Mouse (Mus musculus) forebrain, embryonic 10.5 days (tissue): Measurements from ENCODE around the gene Rcor1. TPM values are rescaled to one million over a fixed set of nuclear protein-coding genes. Genes with fewer than 3 reads are reported as not detected.

Source experiments
- DNase-seq: peaks from one replicate; pipeline ENCODE4 v3.0.0-alpha.2; 2017; ENCODE audit warnings: low spot score; ENCODE audit errors: extremely low spot score
- H3K27ac ChIP-seq: fragments of 300-500 bp; sonication (generic); 2 replicates; pipeline ENCODE4 v1.5.1; 2016; ENCODE audit warnings: mild to moderate bottlenecking
- H3K27me3 ChIP-seq: fragments of 300-500 bp; sonication (generic); 2 replicates; pipeline ENCODE4 v1.6.1; 2016; ENCODE audit warnings: mild to moderate bottlenecking; ENCODE audit not compliant: poor library complexity, severe bottlenecking
- H3K36me3 ChIP-seq: fragments of 300-500 bp; sonication (generic); replicated peaks from 2 replicates; pipeline ENCODE4 v1.6.1; 2016; ENCODE audit warnings: mild to moderate bottlenecking, moderate library complexity
- H3K4me1 ChIP-seq: fragments of 300-500 bp; sonication (generic); 2 replicates; pipeline ENCODE4 v1.6.1; 2016
- H3K4me3 ChIP-seq: fragments of 300-500 bp; sonication (generic); 2 replicates; pipeline ENCODE4 v1.5.1; 2016; ENCODE audit warnings: mild to moderate bottlenecking, moderate library complexity
- H3K9me3 ChIP-seq: fragments of 300-500 bp; sonication (generic); 2 replicates; pipeline ENCODE4 v1.6.1; 2016; ENCODE audit warnings: mild to moderate bottlenecking, moderate library complexity
- WGBS: fragments of 180-500 bp; shearing (Covaris S2); methylation state at CpG from one replicate; pipeline ENCODE4 v1.1.7; 2016; 5-methylcytosine and 5-hydroxymethylcytosine counted together
- polyA plus RNA-seq: library from polyadenylated mRNA; unstranded; fragments of >200 nt; fragmentation: Nextera tagmentation; extraction: Ambion mirVana; gene quantifications from 2 replicates; pipeline ENCODE4 v1.2.1, GENCODE M21; 2016

Rcor1 gene
- polyA plus RNA-seq, 1 experiment from 2014 or later: 8.4 TPM

GRCm38 (mm10) chr12:111152579-111152978, 113.4 kb downstream of the Rcor1 start:
- no peaks in the 10 kb centered on the region for H3K36me3 ChIP-seq
- H3K27ac ChIP-seq: no peak overlapping the region
- 87% methylated on average over 6 of the region's 6 CpGs for WGBS
- DNase-seq: no peak
- H3K9me3 ChIP-seq: no peaks in the 10 kb centered on the region
- no peak overlapping the region for H3K4me3 ChIP-seq
- H3K4me1 ChIP-seq: 0 out of 2 replicates have a peak, but pooled peaks cover 4% of the 10 kb centered on the region
- H3K27me3 ChIP-seq: peaks cover 11% of the 10 kb centered on the region; the same call in 1 of the 2 replicates

DNA sequence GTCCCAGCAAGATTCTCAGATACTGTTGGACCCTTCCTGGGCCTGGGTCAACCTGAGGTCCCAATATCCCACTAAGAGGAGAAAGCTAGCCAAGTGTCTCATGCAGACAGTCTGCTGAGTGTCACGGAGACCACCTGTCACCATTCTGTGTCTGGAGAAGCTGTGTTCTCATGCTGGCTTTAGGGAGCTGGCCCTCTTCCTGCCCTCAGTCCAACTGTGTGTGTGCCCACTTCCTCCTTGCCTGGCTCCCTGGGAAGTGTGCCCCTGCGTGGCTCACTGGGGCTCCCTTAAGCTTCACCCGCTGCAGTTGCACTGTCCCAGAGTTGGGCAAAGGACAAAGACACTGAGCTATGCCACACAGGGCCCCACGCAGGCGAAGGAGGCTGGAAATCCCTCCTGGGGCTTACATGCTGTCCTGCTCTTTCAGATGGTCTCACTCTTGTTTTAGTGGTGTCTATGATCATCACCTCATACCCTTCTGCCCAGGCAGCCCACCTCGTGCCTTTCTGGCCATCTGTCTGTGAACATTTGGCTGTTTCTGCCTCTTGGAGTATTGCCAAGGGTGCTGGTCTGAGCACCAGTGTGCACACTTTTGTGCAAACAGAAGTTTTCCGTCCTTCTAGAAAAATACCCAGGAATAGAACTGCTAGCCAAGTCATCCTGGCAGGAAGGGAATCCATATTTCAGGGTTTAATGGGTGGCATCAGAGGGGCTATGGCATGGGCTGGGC, 114.0 kb downstream of the Rcor1 start:
- DNase-seq: no peak
- 83% methylated on average over 7 of the region's 7 CpGs for WGBS
- Histone ChIP-seq H3K27ac (0 out of 2 replicates have a peak overlapping the region, but pooled peaks have one; percentile 15), H3K9me3 (no peaks in the 10 kb centered on the region), H3K4me3 (no peak overlapping the region), H3K36me3 (no peaks in the 10 kb centered on the region), H3K27me3 (peaks cover 11% of the 10 kb centered on the region; the same call in 1 of the 2 replicates), H3K4me1 (0 out of 2 replicates have a peak, but pooled peaks cover 4% of the 10 kb centered on the region)

DNA sequence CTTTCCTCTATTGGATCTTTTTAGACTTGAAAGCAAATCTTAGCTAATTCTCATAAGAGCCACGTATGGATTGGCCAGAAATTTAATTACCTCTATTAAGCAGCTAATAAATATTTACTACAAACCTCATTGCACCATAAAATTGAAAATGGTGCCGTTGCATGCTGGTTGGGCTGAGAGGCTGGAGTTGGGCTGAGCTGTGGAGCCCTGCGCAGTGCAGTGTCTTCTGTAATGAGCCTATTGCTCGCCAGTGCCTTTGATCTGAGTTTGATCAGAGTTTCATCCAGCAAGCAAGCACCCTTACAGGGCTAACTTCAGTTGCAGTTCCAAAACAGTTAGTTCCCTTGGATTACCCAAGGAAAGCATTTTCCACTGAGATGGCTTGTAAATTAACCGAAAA, 114.8 kb downstream of the Rcor1 start:
- no peak overlapping the region for H3K4me3 ChIP-seq
- DNase-seq: no peak
- peaks cover 9% of the 10 kb centered on the region; the same call in 1 of the 2 replicates for H3K27me3 ChIP-seq
- 85% methylated on average over 5 of the region's 5 CpGs for WGBS
- no peaks in the 10 kb centered on the region for H3K9me3 ChIP-seq
- H3K4me1 ChIP-seq: 0 out of 2 replicates have a peak, but pooled peaks cover 4% of the 10 kb centered on the region
- no peaks in the 10 kb centered on the region for H3K36me3 ChIP-seq
- H3K27ac ChIP-seq: no peak overlapping the region

DNA sequence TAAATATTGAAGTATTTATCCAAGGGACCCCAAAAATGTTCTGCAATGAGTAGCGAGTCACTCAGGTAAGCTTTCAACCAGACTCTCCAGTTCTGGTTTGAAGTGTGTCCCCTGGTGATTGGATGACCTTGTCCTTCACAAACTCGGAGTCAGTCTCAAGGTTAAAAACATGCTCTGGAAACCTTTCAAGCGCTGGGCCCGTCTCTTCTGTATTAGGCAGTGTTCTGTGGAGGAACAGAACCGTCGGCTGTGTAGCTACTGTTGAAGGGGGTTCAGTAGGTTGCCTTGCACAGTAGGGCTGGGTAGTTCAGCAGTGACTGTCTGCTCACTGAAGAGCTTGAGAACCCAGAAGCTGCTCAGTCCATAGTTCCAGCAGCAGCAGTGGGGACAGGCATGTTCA, 115.5 kb downstream of the Rcor1 start:
- H3K4me3 ChIP-seq: no peak overlapping the region
- WGBS: 91% methylated on average over 6 of the region's 6 CpGs
- no peak for DNase-seq
- no peaks in the 10 kb centered on the region for H3K9me3 ChIP-seq
- no peaks in the 10 kb centered on the region for H3K36me3 ChIP-seq
- no peak overlapping the region for H3K27ac ChIP-seq
- 0 out of 2 replicates have a peak, but pooled peaks cover 4% of the 10 kb centered on the region for H3K4me1 ChIP-seq
- H3K27me3 ChIP-seq: 0 out of 2 replicates have a peak, but pooled peaks cover 2% of the 10 kb centered on the region

GRCm38 (mm10) chr12:111155756-111156155, 116.6 kb downstream of the Rcor1 start:
- 87% methylated on average over 1 of the region's 1 CpGs for WGBS
- Histone ChIP-seq H3K9me3 (no peaks in the 10 kb centered on the region), H3K27ac (no peak overlapping the region), H3K4me3 (no peak overlapping the region), H3K36me3 (no peaks in the 10 kb centered on the region), H3K4me1 (no peaks in the 10 kb centered on the region), H3K27me3 (no peaks in the 10 kb centered on the region)
- no peak for DNase-seq

GRCm38 (mm10) chr12:111159659-111160428, 120.7 kb downstream of the Rcor1 start:
- WGBS: 80% methylated on average over 12 of the region's 12 CpGs
- Histone ChIP-seq H3K27me3 (no peaks in the 10 kb centered on the region), H3K4me3 (no peak overlapping the region), H3K36me3 (no peaks in the 10 kb centered on the region), H3K4me1 (peaks cover 33% of the 10 kb centered on the region), H3K9me3 (no peaks in the 10 kb centered on the region), H3K27ac (no peak overlapping the region)
- no peak for DNase-seq

DNA sequence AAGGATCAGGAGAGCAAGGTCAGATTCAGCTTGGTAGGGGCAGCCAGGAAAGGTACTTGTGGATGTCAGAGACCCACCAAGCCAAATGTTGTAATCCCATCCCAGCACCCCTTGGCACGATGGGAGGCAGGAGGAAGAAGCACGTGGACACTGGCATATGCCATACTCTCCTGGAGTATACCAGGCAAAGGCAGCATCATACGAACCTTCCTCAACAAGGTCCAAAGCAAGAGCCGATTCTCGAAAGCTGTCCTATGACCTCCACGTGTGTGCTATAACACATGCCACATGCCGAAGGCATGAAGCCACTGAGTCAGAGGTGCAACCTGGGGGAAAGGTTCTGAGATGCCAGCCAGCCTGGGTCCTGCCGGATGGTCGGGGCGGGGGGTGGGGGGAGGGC, 121.7 kb downstream of the Rcor1 start:
- H3K4me1 ChIP-seq: peaks cover 44% of the 10 kb centered on the region
- no peak overlapping the region for H3K27ac ChIP-seq
- DNase-seq: no peak
- H3K4me3 ChIP-seq: no peak overlapping the region
- H3K9me3 ChIP-seq: no peaks in the 10 kb centered on the region
- H3K36me3 ChIP-seq: no peaks in the 10 kb centered on the region
- no peaks in the 10 kb centered on the region for H3K27me3 ChIP-seq
- 93% methylated on average over 10 of the region's 10 CpGs for WGBS

- WGBS: 37% methylated on average over 7 of the region's 7 CpGs
- Histone ChIP-seq H3K9me3 (no peaks in the 10 kb centered on the region), H3K27me3 (no peaks in the 10 kb centered on the region), H3K36me3 (no peaks in the 10 kb centered on the region), H3K4me1 (peaks cover 46% of the 10 kb centered on the region), H3K27ac (peak overlapping the region; percentile 94), H3K4me3 (peak overlapping the region; percentile 40)
- no peak for DNase-seq
These were observed 122.8 kb downstream of the Rcor1 start for GRCm38 (mm10) chr12:111161943-111162311.

- Histone ChIP-seq H3K9me3 (no peaks in the 10 kb centered on the region), H3K36me3 (no peaks in the 10 kb centered on the region), H3K27ac (peak overlapping the region; percentile 94), H3K27me3 (no peaks in the 10 kb centered on the region), H3K4me1 (peaks cover 52% of the 10 kb centered on the region), H3K4me3 (peak overlapping the region; percentile 40)
- 10% methylated on average over 16 of the region's 16 CpGs for WGBS
- peak; percentile 68 for DNase-seq
These were observed 123.3 kb downstream of the Rcor1 start for GRCm38 (mm10) chr12:111162312-111163061.

DNA sequence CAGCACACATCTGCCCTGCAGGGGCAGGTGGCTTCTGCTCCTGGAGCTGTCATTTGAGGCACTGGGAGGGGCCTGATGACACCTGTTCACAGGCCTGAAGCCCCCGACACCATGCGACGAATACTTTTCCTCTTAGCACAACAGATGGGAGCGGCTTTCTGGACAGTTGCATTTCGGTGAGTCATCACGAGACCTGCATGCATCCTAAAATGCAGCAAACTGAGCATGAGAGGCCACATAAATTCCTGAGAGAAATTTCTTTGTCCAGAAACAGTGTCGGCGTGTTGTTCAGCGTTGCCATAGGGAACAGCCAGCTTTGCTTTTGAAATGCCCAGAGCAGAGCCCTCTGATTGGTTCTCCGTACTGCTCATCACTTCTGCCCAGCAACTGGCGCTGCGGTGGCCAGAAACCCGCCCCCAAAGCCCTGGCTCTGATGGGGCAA, 125.2 kb downstream of the Rcor1 start:
- H3K27me3 ChIP-seq: no peaks in the 10 kb centered on the region
- H3K9me3 ChIP-seq: no peaks in the 10 kb centered on the region
- H3K27ac ChIP-seq: peak overlapping the region; percentile 94
- peaks cover 64% of the 10 kb centered on the region for H3K4me1 ChIP-seq
- WGBS: 4% methylated on average over 13 of the region's 13 CpGs
- DNase-seq: peak; percentile 90
- no peaks in the 10 kb centered on the region for H3K36me3 ChIP-seq
- H3K4me3 ChIP-seq: peak overlapping the region; percentile 49

GRCm38 (mm10) chr12:111165146-111165812, 126.1 kb downstream of the Rcor1 start:
- Histone ChIP-seq H3K4me3 (peak overlapping the region; percentile 88), H3K36me3 (peaks cover 7% of the 10 kb centered on the region), H3K27me3 (no peaks in the 10 kb centered on the region), H3K27ac (peak overlapping the region; percentile 94), H3K9me3 (no peaks in the 10 kb centered on the region), H3K4me1 (peaks cover 69% of the 10 kb centered on the region)
- peak; percentile 58 for DNase-seq
- WGBS: 62% methylated on average over 10 of the region's 10 CpGs
